Mouse (Mus musculus) heart, postnatal 0 days (tissue): ENCODE measurements at regions not wholly inside any gene's neighbourhood (a gene's known extent, or its start where the extent isn't known, plus 50 kb on each side); places are given as distances from the start of the nearest gene placed in this dataset.

Experiments
- CTCF ChIP-seq: IDR thresholded peaks from 2 replicates; pipeline ENCODE4 v1.5.1; 2016; ENCODE audit warnings: antibody characterized with exemption, control low read depth, low read depth
- EP300 ChIP-seq: IDR thresholded peaks from 2 replicates; pipeline ENCODE4 v1.6.1; 2016; ENCODE audit warnings: antibody characterized with exemption, low read depth

DNA sequence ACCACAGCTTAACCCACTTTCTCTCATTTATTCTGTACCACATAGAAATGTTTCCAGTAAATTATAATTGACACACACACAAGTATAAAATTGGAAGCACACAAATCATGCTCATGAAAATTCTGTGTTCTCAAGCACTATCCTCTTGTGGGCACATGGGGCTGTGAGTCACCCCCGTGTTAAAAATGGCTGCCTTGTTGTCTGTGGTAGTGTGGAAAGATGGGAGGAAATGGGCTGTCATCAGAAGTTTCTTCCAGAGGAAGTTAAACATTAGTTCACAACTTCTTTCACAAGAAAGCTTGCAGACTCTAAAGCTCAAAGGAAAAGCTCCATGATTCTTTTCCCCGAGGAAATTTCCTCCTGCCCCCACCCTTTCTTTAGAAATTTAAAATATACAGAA lies 329.5 kb upstream of the Hnrnpa3 start:
- TF ChIP-seq CTCF (no peak), EP300 (no peak)
